Mouse (Mus musculus): Measurements from ENCODE around the gene Vps4a. TPM values are rescaled to one million over a fixed set of nuclear protein-coding genes. Genes with fewer than 3 reads are reported as not detected.
"Not testable (repeated sequence)": the region's sequence is repeated elsewhere in the genome, so short reads cannot be mapped to it uniquely, and the experiment has no call there.

The Vps4a gene
- polyA plus RNA-seq, 1 experiment from 2014 or later = 72.1 TPM

- H3K27ac ChIP-seq (replicated peaks) = no peak overlapping the region
- 88% methylated on average over 8 of the region's 8 CpGs for WGBS
- no peak overlapping the region for H3K4me3 ChIP-seq (replicated peaks)
- no peak overlapping the region for H3K9ac ChIP-seq
- H3K27me3 ChIP-seq = no peaks in the 10 kb centered on the region
- H3K9me3 ChIP-seq (replicated peaks) = no peaks in the 10 kb centered on the region
- no peaks in the 10 kb centered on the region for H3K4me1 ChIP-seq
- H3K36me3 ChIP-seq = no peaks in the 10 kb centered on the region
- no peak overlapping the region for H3K4me2 ChIP-seq (replicated peaks)
- ATAC-seq (ENCODE audit: insufficient number of reproducible peaks, low FRiP score, low TSS enrichment, low read depth) = no peak
Measured at GRCm38 (mm10) chr8:107023479-107023878, 7.5 kb upstream of the Vps4a start.

- no peak overlapping the region for H3K9ac ChIP-seq
- H3K4me2 ChIP-seq (replicated peaks) = no peak overlapping the region
- H3K27ac ChIP-seq (replicated peaks) = no peak overlapping the region
- H3K4me1 ChIP-seq = peaks cover 18% of the 10 kb centered on the region
- WGBS = 69% methylated on average over 3 of the region's 3 CpGs
- no peak for ATAC-seq (ENCODE audit: insufficient number of reproducible peaks, low FRiP score, low TSS enrichment, low read depth)
- no peaks in the 10 kb centered on the region for H3K27me3 ChIP-seq
- H3K9me3 ChIP-seq (replicated peaks) = no peaks in the 10 kb centered on the region
- no peaks in the 10 kb centered on the region for H3K36me3 ChIP-seq
- no peak overlapping the region for H3K4me3 ChIP-seq (replicated peaks)
Measured at GRCm38 (mm10) chr8:107029310-107029709, 1.7 kb upstream of the Vps4a start.

- H3K27ac ChIP-seq (replicated peaks) = no peak overlapping the region; the same call in 1 of the 2 replicates
Measured at GRCm38 (mm10) chr8:107030058-107030457, 964 bp upstream of the Vps4a start.

GRCm38 (mm10) chr8:107031577-107032090 lies 612 bp downstream of the Vps4a start:
- H3K4me2 ChIP-seq (replicated peaks) = peak overlapping the region; percentile 72
- peak overlapping the region; percentile 89 for H3K27ac ChIP-seq (replicated peaks)
- peaks cover 5% of the 10 kb centered on the region for H3K36me3 ChIP-seq
- H3K9ac ChIP-seq = peak overlapping the region; percentile 93
- H3K27me3 ChIP-seq = no peaks in the 10 kb centered on the region
- H3K9me3 ChIP-seq (replicated peaks) = no peaks in the 10 kb centered on the region
- peak overlapping the region; percentile 96 for H3K4me3 ChIP-seq (replicated peaks)
- peaks cover 18% of the 10 kb centered on the region for H3K4me1 ChIP-seq
- WGBS = under 1% methylated on average over 32 of the region's 40 CpGs
- ATAC-seq (ENCODE audit: insufficient number of reproducible peaks, low FRiP score, low TSS enrichment, low read depth) = no peak; the same call in 1 of the 2 replicates

More at GRCm38 (mm10) chr8:107030058-107030457, 964 bp upstream of the Vps4a start:
- Histone ChIP-seq H3K9me3 (replicated peaks) (no peaks in the 10 kb centered on the region), H3K9ac (no peak overlapping the region), H3K36me3 (no peaks in the 10 kb centered on the region), H3K4me3 (replicated peaks) (no peak overlapping the region), H3K27me3 (no peaks in the 10 kb centered on the region), H3K4me1 (peaks cover 18% of the 10 kb centered on the region), H3K4me2 (replicated peaks) (no peak overlapping the region)
- 60% methylated on average over 5 of the region's 5 CpGs for WGBS
- ATAC-seq (ENCODE audit: insufficient number of reproducible peaks, low FRiP score, low TSS enrichment, low read depth) = no peak

GRCm38 (mm10) chr8:107033609-107034008 lies 2.6 kb downstream of the Vps4a start:
- H3K9me3 ChIP-seq (replicated peaks); H3K4me3 ChIP-seq (replicated peaks); H3K9ac ChIP-seq; H3K27me3 ChIP-seq; H3K4me2 ChIP-seq (replicated peaks); H3K27ac ChIP-seq (replicated peaks); ATAC-seq (ENCODE audit: insufficient number of reproducible peaks, low FRiP score, low TSS enrichment, low read depth): not testable (repeated sequence)
- WGBS = 91% methylated on average over 2 of the region's 2 CpGs
- Histone ChIP-seq H3K36me3 (peaks cover 13% of the 10 kb centered on the region), H3K4me1 (peaks cover 18% of the 10 kb centered on the region)

GRCm38 (mm10) chr8:107035641-107036040 lies 4.6 kb downstream of the Vps4a start:
- no peak for ATAC-seq (ENCODE audit: insufficient number of reproducible peaks, low FRiP score, low TSS enrichment, low read depth)
- H3K36me3 ChIP-seq = peaks cover 32% of the 10 kb centered on the region
- no peak overlapping the region for H3K4me2 ChIP-seq (replicated peaks)
- no peak overlapping the region for H3K4me3 ChIP-seq (replicated peaks)
- H3K27ac ChIP-seq (replicated peaks) = no peak overlapping the region
- no peaks in the 10 kb centered on the region for H3K27me3 ChIP-seq
- peaks cover 18% of the 10 kb centered on the region for H3K4me1 ChIP-seq
- WGBS = 93% methylated on average over 3 of the region's 3 CpGs
- no peak overlapping the region for H3K9ac ChIP-seq
- H3K9me3 ChIP-seq (replicated peaks) = no peaks in the 10 kb centered on the region

- no peaks in the 10 kb centered on the region for H3K27me3 ChIP-seq
- no peak overlapping the region for H3K4me3 ChIP-seq (replicated peaks)
- no peak overlapping the region for H3K4me2 ChIP-seq (replicated peaks)
- H3K27ac ChIP-seq (replicated peaks) = no peak overlapping the region
- WGBS = 92% methylated on average over 8 of the region's 8 CpGs
- no peak for ATAC-seq (ENCODE audit: insufficient number of reproducible peaks, low FRiP score, low TSS enrichment, low read depth)
- no peaks in the 10 kb centered on the region for H3K9me3 ChIP-seq (replicated peaks)
- no peak overlapping the region for H3K9ac ChIP-seq
- H3K36me3 ChIP-seq = peaks cover 42% of the 10 kb centered on the region
- H3K4me1 ChIP-seq = peaks cover 18% of the 10 kb centered on the region
Measured at GRCm38 (mm10) chr8:107036626-107037025, 5.6 kb downstream of the Vps4a start.

GRCm38 (mm10) chr8:107040632-107041031 lies 9.6 kb downstream of the Vps4a start:
- Histone ChIP-seq H3K9me3 (replicated peaks) (no peaks in the 10 kb centered on the region), H3K4me1 (no peaks in the 10 kb centered on the region), H3K4me3 (replicated peaks) (no peak overlapping the region), H3K4me2 (replicated peaks) (no peak overlapping the region), H3K27ac (replicated peaks) (no peak overlapping the region), H3K27me3 (no peaks in the 10 kb centered on the region), H3K36me3 (peaks cover 82% of the 10 kb centered on the region), H3K9ac (no peak overlapping the region)
- ATAC-seq (ENCODE audit: insufficient number of reproducible peaks, low FRiP score, low TSS enrichment, low read depth) = no peak
- 77% methylated on average over 7 of the region's 7 CpGs for WGBS

- H3K27ac ChIP-seq (replicated peaks) = no peak overlapping the region
- no peaks in the 10 kb centered on the region for H3K27me3 ChIP-seq
- no peaks in the 10 kb centered on the region for H3K9me3 ChIP-seq (replicated peaks)
- H3K4me3 ChIP-seq (replicated peaks) = no peak overlapping the region
- peaks cover 78% of the 10 kb centered on the region for H3K36me3 ChIP-seq
- 89% methylated on average over 6 of the region's 6 CpGs for WGBS
- H3K4me1 ChIP-seq = peaks cover 20% of the 10 kb centered on the region
- H3K9ac ChIP-seq = peak overlapping the region; percentile 7; the same call in 1 of the 2 replicates
- no peak for ATAC-seq (ENCODE audit: insufficient number of reproducible peaks, low FRiP score, low TSS enrichment, low read depth)
- no peak overlapping the region for H3K4me2 ChIP-seq (replicated peaks)
Measured at GRCm38 (mm10) chr8:107045478-107045877, 14.5 kb downstream of the Vps4a start.

- Histone ChIP-seq H3K4me1 (peaks cover 20% of the 10 kb centered on the region), H3K9me3 (replicated peaks) (no peaks in the 10 kb centered on the region), H3K36me3 (peaks cover 77% of the 10 kb centered on the region), H3K4me2 (replicated peaks) (peak overlapping the region; percentile 90; the same call in 1 of the 2 replicates), H3K4me3 (replicated peaks) (peak overlapping the region; percentile 81; the same call in 1 of the 2 replicates), H3K27me3 (no peaks in the 10 kb centered on the region), H3K27ac (replicated peaks) (no peak overlapping the region), H3K9ac (no peak overlapping the region)
- ATAC-seq (ENCODE audit: insufficient number of reproducible peaks, low FRiP score, low TSS enrichment, low read depth) = no peak
- WGBS = 85% methylated on average over 5 of the region's 5 CpGs
Measured at GRCm38 (mm10) chr8:107046976-107047375, 16.0 kb downstream of the Vps4a start.

GRCm38 (mm10) chr8:107048061-107048941 lies 17.3 kb downstream of the Vps4a start, which contains the start of gene Pdf:
Gene Pdf (minus strand): TSS chr8:107048614.
- H3K4me1 ChIP-seq = peaks cover 20% of the 10 kb centered on the region
- H3K9ac ChIP-seq = peak within 1 kb of the TSS; percentile 73
- peak within 1 kb of the TSS; percentile 97 for H3K27ac ChIP-seq (replicated peaks)
- peak; percentile 81 for ATAC-seq (ENCODE audit: insufficient number of reproducible peaks, low FRiP score, low TSS enrichment, low read depth)
- peaks cover 77% of the 10 kb centered on the region for H3K36me3 ChIP-seq
- H3K9me3 ChIP-seq (replicated peaks) = no peaks in the 10 kb centered on the region
- under 1% methylated on average over 87 of the region's 87 CpGs for WGBS
- H3K27me3 ChIP-seq = no peaks in the 10 kb centered on the region
- peak within 1 kb of the TSS; percentile 90 for H3K4me2 ChIP-seq (replicated peaks)
- peak within 1 kb of the TSS; percentile 81 for H3K4me3 ChIP-seq (replicated peaks)
